Mouse (Mus musculus): ENCODE measurements around the gene Znhit2. TPM values are rescaled to one million over a fixed set of nuclear protein-coding genes. Genes with fewer than 3 reads are reported as not detected.

Znhit2 gene
- polyA plus RNA-seq, 1 experiment: 69.6 TPM

DNA sequence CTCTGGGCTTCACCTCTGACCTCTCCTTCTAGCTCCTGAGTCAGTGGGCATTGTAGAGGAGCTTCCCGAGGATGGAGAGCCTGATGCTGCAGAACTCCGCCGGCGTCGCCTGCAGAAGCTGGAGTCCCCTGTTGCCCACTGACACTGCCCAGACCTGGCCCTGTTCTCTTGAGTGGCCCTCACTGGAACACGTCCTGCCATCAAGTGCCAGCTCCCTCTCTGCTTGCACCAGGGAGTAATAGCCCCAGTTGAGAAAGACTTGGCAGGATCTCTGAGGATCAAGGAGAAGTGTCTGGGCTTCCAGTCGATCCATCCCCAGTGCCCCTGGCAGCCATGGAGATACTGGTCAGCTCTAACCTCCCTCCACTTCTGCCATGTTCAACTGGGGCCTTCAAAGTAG is 8.5 kb upstream of the Znhit2 start:
- H3K27ac ChIP-seq (ENCODE audit: control insufficient read depth, insufficient read depth, low read length): no peak overlapping the region
- DNase-seq: no peak
- WGBS: 98% methylated on average over 7 of the region's 7 CpGs
- H3K4me1 ChIP-seq (replicated peaks; ENCODE audit: control insufficient read depth, insufficient read depth, low read length): peaks cover 16% of the 10 kb centered on the region
- TF ChIP-seq POLR2A (IDR thresholded peaks at IDR 0.05; ENCODE audit: control insufficient read depth, extremely low read depth, insufficient read depth, low read length, poor library complexity) (no peak), CTCF (IDR thresholded peaks at IDR 0.05; ENCODE audit: borderline replicate concordance, control insufficient read depth, extremely low read depth, insufficient read depth, low read length, poor library complexity) (no peak)
- H3K36me3 ChIP-seq (ENCODE audit: control insufficient read depth, insufficient read depth, low read length): peaks cover 59% of the 10 kb centered on the region
- no peak overlapping the region for H3K4me3 ChIP-seq (ENCODE audit: control insufficient read depth, insufficient read depth, low read length)
- H3K27me3 ChIP-seq (ENCODE audit: control insufficient read depth, insufficient read depth, low read length): no peaks in the 10 kb centered on the region

DNA sequence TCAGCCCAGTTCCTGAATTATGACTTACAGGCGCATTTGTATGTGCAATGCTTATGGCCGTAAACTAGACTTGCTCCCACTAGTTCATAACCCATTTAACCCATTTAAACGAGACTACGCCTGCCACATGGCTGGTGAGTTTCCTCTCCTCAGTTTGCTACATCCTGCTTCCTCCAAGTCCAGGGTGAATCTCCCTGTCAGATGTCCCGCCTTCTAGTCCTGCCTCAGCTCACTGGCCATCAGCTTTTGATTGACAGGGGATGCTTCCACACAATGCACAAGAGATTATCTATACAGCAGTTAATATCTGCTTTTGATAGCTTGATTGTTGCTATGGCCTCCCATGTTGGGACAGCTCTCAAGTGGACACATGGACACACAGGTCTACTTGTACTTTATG is 6.7 kb upstream of the Znhit2 start:
- Histone ChIP-seq H3K4me1 (replicated peaks; ENCODE audit: control insufficient read depth, insufficient read depth, low read length) (peaks cover 8% of the 10 kb centered on the region), H3K4me3 (ENCODE audit: control insufficient read depth, insufficient read depth, low read length) (no peak overlapping the region), H3K27me3 (ENCODE audit: control insufficient read depth, insufficient read depth, low read length) (no peaks in the 10 kb centered on the region), H3K36me3 (ENCODE audit: control insufficient read depth, insufficient read depth, low read length) (peaks cover 53% of the 10 kb centered on the region), H3K27ac (ENCODE audit: control insufficient read depth, insufficient read depth, low read length) (no peak overlapping the region)
- TF ChIP-seq CTCF (IDR thresholded peaks at IDR 0.05; ENCODE audit: borderline replicate concordance, control insufficient read depth, extremely low read depth, insufficient read depth, low read length, poor library complexity) (no peak), POLR2A (IDR thresholded peaks at IDR 0.05; ENCODE audit: control insufficient read depth, extremely low read depth, insufficient read depth, low read length, poor library complexity) (no peak)
- WGBS: 84% methylated on average over 5 of the region's 5 CpGs
- no peak for DNase-seq

DNA sequence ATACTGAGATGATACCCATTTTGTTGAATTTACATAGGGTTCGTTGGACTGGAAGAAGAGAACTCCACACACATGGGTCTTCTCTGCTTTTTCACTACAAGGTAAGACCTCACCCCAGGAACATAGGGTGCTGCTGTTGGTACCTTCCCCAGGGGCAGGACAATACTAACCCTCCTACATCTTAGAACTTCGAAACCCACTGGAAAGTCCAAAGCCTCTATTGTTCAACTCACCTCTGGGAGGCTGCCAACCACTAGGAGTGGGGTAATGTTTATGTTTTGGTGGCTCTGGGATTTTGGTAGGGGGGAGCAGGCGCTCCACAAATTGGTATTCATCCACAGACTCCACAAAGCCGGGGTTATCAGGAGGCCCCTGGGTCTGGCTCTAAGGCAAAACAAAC is 4.3 kb upstream of the Znhit2 start:
- Histone ChIP-seq H3K4me1 (replicated peaks; ENCODE audit: control insufficient read depth, insufficient read depth, low read length) (peaks cover 8% of the 10 kb centered on the region), H3K27ac (ENCODE audit: control insufficient read depth, insufficient read depth, low read length) (no peak overlapping the region), H3K4me3 (ENCODE audit: control insufficient read depth, insufficient read depth, low read length) (no peak overlapping the region), H3K27me3 (ENCODE audit: control insufficient read depth, insufficient read depth, low read length) (no peaks in the 10 kb centered on the region), H3K36me3 (ENCODE audit: control insufficient read depth, insufficient read depth, low read length) (peaks cover 34% of the 10 kb centered on the region)
- TF ChIP-seq POLR2A (IDR thresholded peaks at IDR 0.05; ENCODE audit: control insufficient read depth, extremely low read depth, insufficient read depth, low read length, poor library complexity) (no peak), CTCF (IDR thresholded peaks at IDR 0.05; ENCODE audit: borderline replicate concordance, control insufficient read depth, extremely low read depth, insufficient read depth, low read length, poor library complexity) (no peak)
- WGBS: 68% methylated on average over 4 of the region's 4 CpGs
- DNase-seq: no peak

DNA sequence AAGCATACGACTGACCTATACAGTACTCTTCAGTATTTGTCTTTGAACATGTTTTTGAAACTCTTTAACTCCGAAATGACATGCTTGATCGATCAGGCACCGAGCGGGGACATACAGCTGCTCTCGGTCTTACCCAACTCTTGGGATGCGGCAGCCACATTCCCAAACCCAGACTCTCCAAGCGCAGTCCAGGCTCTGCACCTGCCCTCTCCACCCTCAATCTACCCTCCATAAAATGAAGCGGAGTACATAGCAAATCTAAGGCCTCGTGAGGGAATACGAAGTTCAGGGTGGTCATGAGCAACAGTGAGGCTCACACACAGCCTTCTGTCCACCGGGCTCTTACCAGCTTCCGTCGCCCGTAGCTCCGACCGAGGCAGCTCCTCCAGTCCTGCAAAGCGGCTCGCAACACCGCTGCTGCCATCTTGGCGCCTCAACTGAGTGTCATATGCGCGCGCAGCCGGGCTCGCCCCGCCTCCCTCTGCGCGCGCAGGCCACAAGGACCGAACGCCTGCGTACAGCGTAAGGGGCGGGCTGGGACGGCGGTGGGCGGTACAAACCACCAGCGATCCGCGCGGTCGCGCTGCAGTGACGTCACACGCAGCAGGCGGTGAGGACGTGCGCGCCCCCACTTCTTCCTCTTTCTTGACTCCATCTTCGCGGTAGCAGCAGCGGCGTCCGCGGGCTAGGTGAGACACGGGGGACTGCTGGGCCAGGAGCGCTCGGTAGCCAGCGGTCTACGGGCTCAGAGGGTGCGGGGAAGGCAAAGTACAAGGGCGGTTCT is 3.5 kb upstream of the Znhit2 start, which contains the start of the genes Mrpl49 and Fau:
Mrpl49 (minus strand) TSS at position 473 of the 784 bp plus-strand sequence.
Fau (plus strand) TSS at position 532 of the 784 bp plus-strand sequence.
- TF ChIP-seq POLR2A (IDR thresholded peaks at IDR 0.05; ENCODE audit: control insufficient read depth, extremely low read depth, insufficient read depth, low read length, poor library complexity) (peak; percentile 96), CTCF (IDR thresholded peaks at IDR 0.05; ENCODE audit: borderline replicate concordance, control insufficient read depth, extremely low read depth, insufficient read depth, low read length, poor library complexity) (peak; percentile 70; the same call in 1 of the 2 replicates)
- WGBS: under 1% methylated on average over 63 of the region's 63 CpGs

DNA sequence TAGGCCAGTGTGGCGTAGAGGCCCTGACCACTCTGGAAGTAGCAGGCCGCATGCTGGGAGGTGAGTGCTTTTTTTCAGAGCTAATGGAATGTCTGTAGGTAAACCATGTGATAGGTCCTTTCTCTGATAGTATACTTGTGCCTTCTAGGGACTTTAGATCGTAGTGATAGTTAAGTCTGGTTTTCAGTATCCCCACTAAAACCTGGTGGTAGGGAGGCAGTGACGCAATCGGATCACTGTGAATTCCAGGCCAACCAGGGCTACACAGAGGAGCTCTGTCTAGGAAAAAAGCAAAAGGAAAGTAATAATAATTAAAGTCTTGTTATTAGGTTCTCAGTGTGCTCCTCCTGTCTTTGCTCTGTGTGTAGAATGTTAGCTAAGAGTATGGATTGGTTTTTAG is 2.5 kb upstream of the Znhit2 start:
- Histone ChIP-seq H3K27me3 (ENCODE audit: control insufficient read depth, insufficient read depth, low read length) (no peaks in the 10 kb centered on the region), H3K4me1 (replicated peaks; ENCODE audit: control insufficient read depth, insufficient read depth, low read length) (peaks cover 16% of the 10 kb centered on the region), H3K4me3 (ENCODE audit: control insufficient read depth, insufficient read depth, low read length) (peak overlapping the region; percentile 85), H3K27ac (ENCODE audit: control insufficient read depth, insufficient read depth, low read length) (no peak overlapping the region), H3K36me3 (ENCODE audit: control insufficient read depth, insufficient read depth, low read length) (peaks cover 16% of the 10 kb centered on the region)
- 37% methylated on average over 5 of the region's 5 CpGs for WGBS
- no peak for TF ChIP-seq CTCF (IDR thresholded peaks at IDR 0.05; ENCODE audit: borderline replicate concordance, control insufficient read depth, extremely low read depth, insufficient read depth, low read length, poor library complexity)
- TF ChIP-seq POLR2A (IDR thresholded peaks at IDR 0.05; ENCODE audit: control insufficient read depth, extremely low read depth, insufficient read depth, low read length, poor library complexity): no peak
- DNase-seq: no peak

More for the DNA sequence above, 3.5 kb upstream of the Znhit2 start, which contains the start of the genes Mrpl49 and Fau:
- H3K4me1 ChIP-seq (replicated peaks; ENCODE audit: control insufficient read depth, insufficient read depth, low read length): peaks cover 12% of the 10 kb centered on the region
- peak; percentile 98 for DNase-seq
- H3K27me3 ChIP-seq (ENCODE audit: control insufficient read depth, insufficient read depth, low read length): no peaks in the 10 kb centered on the region
- H3K27ac ChIP-seq (ENCODE audit: control insufficient read depth, insufficient read depth, low read length): peak within 1 kb of the TSS; percentile 6; the same call in 1 of the 2 replicates
- peaks cover 26% of the 10 kb centered on the region for H3K36me3 ChIP-seq (ENCODE audit: control insufficient read depth, insufficient read depth, low read length)
- H3K4me3 ChIP-seq (ENCODE audit: control insufficient read depth, insufficient read depth, low read length): peak within 1 kb of the TSS; percentile 85

DNA sequence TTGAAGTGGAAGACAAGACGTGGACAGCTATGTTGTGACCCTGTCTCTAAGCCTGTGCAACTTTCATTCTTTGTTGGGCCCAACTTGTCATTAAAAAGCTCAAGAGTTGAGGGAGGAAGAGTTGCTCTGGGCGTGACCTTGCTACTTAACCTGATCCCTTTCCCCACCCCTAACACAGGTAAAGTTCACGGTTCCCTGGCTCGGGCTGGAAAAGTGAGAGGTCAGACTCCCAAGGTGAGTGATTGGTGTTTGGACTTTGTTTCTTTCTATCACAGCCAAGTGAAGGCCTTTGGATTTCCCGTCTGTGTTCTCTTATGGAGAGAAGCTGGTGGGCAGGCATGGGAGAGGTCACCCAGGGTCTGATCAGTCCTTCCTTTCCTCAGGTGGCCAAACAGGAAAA is 2.0 kb upstream of the Znhit2 start:
- H3K36me3 ChIP-seq (ENCODE audit: control insufficient read depth, insufficient read depth, low read length): peaks cover 11% of the 10 kb centered on the region
- no peak overlapping the region for H3K27ac ChIP-seq (ENCODE audit: control insufficient read depth, insufficient read depth, low read length)
- no peak for DNase-seq
- TF ChIP-seq POLR2A (IDR thresholded peaks at IDR 0.05; ENCODE audit: control insufficient read depth, extremely low read depth, insufficient read depth, low read length, poor library complexity) (no peak), CTCF (IDR thresholded peaks at IDR 0.05; ENCODE audit: borderline replicate concordance, control insufficient read depth, extremely low read depth, insufficient read depth, low read length, poor library complexity) (no peak)
- H3K4me3 ChIP-seq (ENCODE audit: control insufficient read depth, insufficient read depth, low read length): no peak overlapping the region
- 94% methylated on average over 5 of the region's 5 CpGs for WGBS
- no peaks in the 10 kb centered on the region for H3K27me3 ChIP-seq (ENCODE audit: control insufficient read depth, insufficient read depth, low read length)
- peaks cover 16% of the 10 kb centered on the region for H3K4me1 ChIP-seq (replicated peaks; ENCODE audit: control insufficient read depth, insufficient read depth, low read length)
